Mouse (Mus musculus) hindbrain, embryonic 15.5 days (tissue): ENCODE data around the gene Pus7l. TPM values are rescaled to one million over a fixed set of nuclear protein-coding genes. Genes with fewer than 3 reads are reported as not detected.
"Not testable (repeated sequence)": the region's sequence is repeated elsewhere in the genome, so short reads cannot be mapped to it uniquely, and the experiment has no call there.

Experiments
- ATAC-seq: fragments of 200-750 bp; cut with Nextera tagmentation; 2 replicates; pipeline ENCODE4 v1.8.0; 2017; ENCODE audit warnings: low read depth, moderate number of reproducible peaks, moderate TSS enrichment; ENCODE audit not compliant: low FRiP score
- H3K27ac ChIP-seq: fragments of 300-500 bp; sonication (generic); replicated peaks from 2 replicates; pipeline ENCODE4 v1.5.1; 2015; ENCODE audit warnings: mild to moderate bottlenecking, inconsistent platforms
- H3K27me3 ChIP-seq: fragments of 300-500 bp; sonication (generic); 2 replicates; pipeline ENCODE4 v1.6.1; 2015; ENCODE audit warnings: control low read depth, inconsistent platforms
- H3K36me3 ChIP-seq: fragments of 300-500 bp; sonication (generic); 2 replicates; pipeline ENCODE4 v1.6.1; 2015; ENCODE audit warnings: control low read depth, inconsistent platforms
- H3K4me1 ChIP-seq: fragments of 300-500 bp; sonication (generic); replicated peaks from 2 replicates; pipeline ENCODE4 v1.6.1; 2015; ENCODE audit warnings: control low read depth, inconsistent platforms
- H3K4me2 ChIP-seq: fragments of 300-500 bp; sonication (generic); 2 replicates; pipeline ENCODE4 v1.6.1; 2015; ENCODE audit warnings: moderate library complexity, mild to moderate bottlenecking, inconsistent platforms
- H3K4me3 ChIP-seq: fragments of 300-500 bp; sonication (generic); 2 replicates; pipeline ENCODE4 v1.5.1; 2015; ENCODE audit warnings: mild to moderate bottlenecking, inconsistent platforms
- H3K9ac ChIP-seq: fragments of 300-500 bp; sonication (generic); 2 replicates; pipeline ENCODE4 v1.6.1; 2015; ENCODE audit warnings: inconsistent platforms
- H3K9me3 ChIP-seq: fragments of 300-500 bp; sonication (generic); 2 replicates; pipeline ENCODE4 v1.6.1; 2016; ENCODE audit warnings: control low read depth, inconsistent platforms
- WGBS: fragments of 180-500 bp; shearing (Covaris S2); methylation state at CpG from one replicate; pipeline ENCODE4 v1.1.7; 2015; 5-methylcytosine and 5-hydroxymethylcytosine counted together
- polyA plus RNA-seq: library from polyadenylated mRNA; unstranded; fragments of >200 nt; fragmentation: Nextera tagmentation; extraction: Ambion mirVana; gene quantifications from 2 replicates; pipeline ENCODE4 v1.2.1, GENCODE M21; 2015

Pus7l gene
- polyA plus RNA-seq, 1 experiment from 2014 or later: 5.8 TPM

GRCm38 (mm10) chr15:94489433-94489832 is 53.9 kb downstream of the Pus7l start:
- no peaks in the 10 kb centered on the region for H3K4me1 ChIP-seq
- no peak overlapping the region for H3K27ac ChIP-seq
- no peaks in the 10 kb centered on the region for H3K36me3 ChIP-seq
- no peak for ATAC-seq
- H3K27me3 ChIP-seq: no peaks in the 10 kb centered on the region
- H3K9me3 ChIP-seq: peaks cover 4% of the 10 kb centered on the region; the same call in 1 of the 2 replicates
- 90% methylated on average over 2 of the region's 2 CpGs for WGBS
- no peak overlapping the region for H3K9ac ChIP-seq
- H3K4me2 ChIP-seq: no peak overlapping the region
- no peak overlapping the region for H3K4me3 ChIP-seq

- H3K36me3 ChIP-seq, H3K9me3 ChIP-seq, H3K27ac ChIP-seq, H3K4me2 ChIP-seq, H3K4me1 ChIP-seq, H3K27me3 ChIP-seq, ATAC-seq, H3K4me3 ChIP-seq, H3K9ac ChIP-seq: not testable (repeated sequence)
- 91% methylated on average over 2 of the region's 2 CpGs for WGBS
Measured at GRCm38 (mm10) chr15:94488028-94488427, 55.3 kb downstream of the Pus7l start.

- H3K36me3 ChIP-seq: no peaks in the 10 kb centered on the region
- H3K27me3 ChIP-seq: no peaks in the 10 kb centered on the region
- no peak overlapping the region for H3K4me3 ChIP-seq
- WGBS: 77% methylated on average over 2 of the region's 2 CpGs
- H3K27ac ChIP-seq: no peak overlapping the region
- peaks cover 12% of the 10 kb centered on the region for H3K4me1 ChIP-seq
- no peaks in the 10 kb centered on the region for H3K9me3 ChIP-seq
- ATAC-seq: no peak
- no peak overlapping the region for H3K9ac ChIP-seq
- no peak overlapping the region for H3K4me2 ChIP-seq
Measured at GRCm38 (mm10) chr15:94482555-94482954, 60.8 kb downstream of the Pus7l start.

DNA sequence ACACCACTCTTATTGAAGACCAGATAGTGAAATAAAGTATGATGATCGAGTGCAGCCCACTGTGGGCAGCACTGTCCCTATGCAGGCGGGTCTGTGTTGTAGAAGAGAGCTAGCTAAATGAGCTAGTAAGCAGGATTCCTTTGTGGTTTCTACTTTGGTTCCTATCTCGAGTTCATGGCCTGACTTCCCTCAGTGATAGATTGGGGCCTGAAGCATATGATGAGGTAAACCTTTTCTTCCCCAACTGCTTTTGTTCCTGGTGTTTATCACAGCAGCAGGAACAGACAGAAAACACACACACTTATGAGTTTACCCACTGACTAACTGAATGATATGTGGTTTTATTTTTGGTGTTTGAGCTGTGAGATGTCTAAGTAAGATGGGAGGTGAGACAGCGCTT is 62.6 kb downstream of the Pus7l start:
- H3K9ac ChIP-seq: no peak overlapping the region
- no peaks in the 10 kb centered on the region for H3K9me3 ChIP-seq
- H3K27me3 ChIP-seq: no peaks in the 10 kb centered on the region
- H3K27ac ChIP-seq: no peak overlapping the region
- H3K4me3 ChIP-seq: no peak overlapping the region
- peaks cover 14% of the 10 kb centered on the region for H3K4me1 ChIP-seq
- no peaks in the 10 kb centered on the region for H3K36me3 ChIP-seq
- no peak overlapping the region for H3K4me2 ChIP-seq
- WGBS: 95% methylated on average over 4 of the region's 4 CpGs
- ATAC-seq: no peak

DNA sequence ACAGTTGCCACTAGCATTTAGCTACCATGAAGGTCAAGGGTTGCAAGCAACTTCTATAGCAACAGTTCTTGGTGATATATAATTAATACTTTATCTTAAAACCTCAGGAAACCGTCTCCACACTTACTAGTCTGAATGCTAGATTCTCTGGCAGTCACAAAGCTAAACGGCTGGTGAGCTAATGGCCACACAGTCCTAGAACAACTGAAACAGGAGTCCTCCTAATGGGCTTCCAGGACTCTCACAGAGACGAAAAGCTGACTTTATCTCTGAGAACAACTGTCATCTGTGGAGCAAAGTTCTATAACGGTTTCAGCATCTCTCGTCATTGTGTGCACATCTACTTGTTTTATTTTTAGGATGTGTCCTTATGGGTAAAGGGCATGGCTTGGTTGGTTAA is 63.1 kb downstream of the Pus7l start:
- WGBS: 85% methylated on average over 5 of the region's 5 CpGs
- H3K9me3 ChIP-seq: no peaks in the 10 kb centered on the region
- no peak overlapping the region for H3K4me3 ChIP-seq
- H3K27me3 ChIP-seq: no peaks in the 10 kb centered on the region
- H3K36me3 ChIP-seq: no peaks in the 10 kb centered on the region
- no peak overlapping the region for H3K4me2 ChIP-seq
- no peak for ATAC-seq
- peaks cover 14% of the 10 kb centered on the region for H3K4me1 ChIP-seq
- no peak overlapping the region for H3K9ac ChIP-seq
- H3K27ac ChIP-seq: no peak overlapping the region

GRCm38 (mm10) chr15:94479513-94480136 is 63.7 kb downstream of the Pus7l start:
- no peaks in the 10 kb centered on the region for H3K36me3 ChIP-seq
- H3K4me1 ChIP-seq: peaks cover 14% of the 10 kb centered on the region
- no peak overlapping the region for H3K4me3 ChIP-seq
- WGBS: 65% methylated on average over 3 of the region's 3 CpGs
- no peak overlapping the region for H3K9ac ChIP-seq
- H3K27ac ChIP-seq: no peak overlapping the region
- H3K9me3 ChIP-seq: no peaks in the 10 kb centered on the region
- no peak for ATAC-seq
- H3K4me2 ChIP-seq: no peak overlapping the region
- H3K27me3 ChIP-seq: no peaks in the 10 kb centered on the region

DNA sequence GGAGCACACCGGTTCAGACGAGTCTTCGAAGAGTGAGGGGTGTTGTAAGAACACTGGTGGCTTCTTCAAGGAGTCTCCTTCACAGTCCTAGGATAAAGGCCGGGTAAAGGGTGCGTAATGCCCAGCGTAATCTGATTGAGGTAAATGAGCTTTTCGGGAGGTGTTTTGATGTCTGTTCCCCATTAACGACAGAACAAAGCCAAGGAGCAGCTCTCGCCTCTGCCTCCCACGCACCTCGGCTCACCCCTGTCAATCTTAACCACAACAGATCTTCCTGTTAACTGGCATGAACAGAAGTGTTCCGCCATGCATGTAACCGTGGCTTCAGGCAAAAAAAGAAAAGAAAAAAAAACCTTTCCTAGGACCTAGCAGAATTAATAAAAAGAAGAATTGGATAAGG is 64.6 kb downstream of the Pus7l start:
- WGBS: 36% methylated on average over 13 of the region's 13 CpGs
- H3K4me1 ChIP-seq: peaks cover 14% of the 10 kb centered on the region
- no peaks in the 10 kb centered on the region for H3K9me3 ChIP-seq
- no peak overlapping the region for H3K27ac ChIP-seq
- no peak overlapping the region for H3K4me2 ChIP-seq
- no peak overlapping the region for H3K9ac ChIP-seq
- H3K36me3 ChIP-seq: no peaks in the 10 kb centered on the region
- ATAC-seq: no peak
- no peak overlapping the region for H3K4me3 ChIP-seq
- H3K27me3 ChIP-seq: no peaks in the 10 kb centered on the region

- H3K9ac ChIP-seq: no peak overlapping the region
- WGBS: 15% methylated on average over 7 of the region's 7 CpGs
- no peak overlapping the region for H3K4me3 ChIP-seq
- no peaks in the 10 kb centered on the region for H3K36me3 ChIP-seq
- no peak overlapping the region for H3K4me2 ChIP-seq
- H3K9me3 ChIP-seq: no peaks in the 10 kb centered on the region
- no peak overlapping the region for H3K27ac ChIP-seq
- H3K27me3 ChIP-seq: no peaks in the 10 kb centered on the region
- peaks cover 14% of the 10 kb centered on the region for H3K4me1 ChIP-seq
- ATAC-seq: 0 out of 2 replicates have a peak, but pooled peaks have one; percentile 23
Measured at GRCm38 (mm10) chr15:94477287-94477686, 66.1 kb downstream of the Pus7l start.

DNA sequence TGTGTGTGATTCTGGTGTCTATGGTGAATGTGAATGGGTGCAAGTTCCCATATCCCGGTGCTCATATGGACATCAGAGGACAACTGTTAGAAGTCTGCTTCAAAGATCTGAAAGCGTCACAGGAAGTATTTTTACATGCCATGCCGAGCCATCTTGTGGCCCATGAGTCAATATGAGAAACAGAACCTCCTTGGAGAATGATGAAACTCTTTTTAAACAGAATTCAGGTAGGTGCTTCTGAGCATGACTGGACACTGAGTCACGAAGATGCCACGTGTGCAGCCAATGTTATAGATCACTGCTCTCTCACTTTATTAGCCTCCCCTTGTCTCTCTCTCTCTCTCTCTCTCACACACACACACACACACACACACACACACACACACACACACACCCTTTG is 67.4 kb downstream of the Pus7l start:
- Histone ChIP-seq H3K36me3 (no peaks in the 10 kb centered on the region), H3K27ac (no peak overlapping the region), H3K4me1 (peaks cover 14% of the 10 kb centered on the region), H3K4me3 (no peak overlapping the region), H3K9me3 (no peaks in the 10 kb centered on the region), H3K27me3 (no peaks in the 10 kb centered on the region), H3K4me2 (no peak overlapping the region), H3K9ac (no peak overlapping the region)
- 96% methylated on average over 5 of the region's 5 CpGs for WGBS
- no peak for ATAC-seq

Other genes with a start within 250 kb of the Pus7l start
- gene Adamts20, start 78.1 kb downstream of the Pus7l start, polyA plus RNA-seq: 3.3 and 4.4 TPM in 2 replicates
- 2.1 and 2.3 TPM in 2 replicates for gene Irak4, start 96 bp upstream of the Pus7l start, polyA plus RNA-seq
- gene Twf1, start 46.3 kb upstream of the Pus7l start, polyA plus RNA-seq: 76.0 and 77.7 TPM in 2 replicates
- gene Tmem117, start 85.7 kb upstream of the Pus7l start, polyA plus RNA-seq: 14.6 and 16.6 TPM in 2 replicates